Mouse (Mus musculus) stomach, embryonic 14.5 days (tissue): ENCODE data around the gene Ppp1r13b. TPM values are rescaled to one million over a fixed set of nuclear protein-coding genes. Genes with fewer than 3 reads are reported as not detected.

Experiments used
- ATAC-seq: fragments of 200-750 bp; cut with Nextera tagmentation; 2 replicates; pipeline ENCODE4 v1.8.0; 2017; ENCODE audit warnings: low read depth, moderate TSS enrichment; ENCODE audit not compliant: insufficient number of reproducible peaks, insufficient read depth, low FRiP score
- H3K27ac ChIP-seq: fragments of 300-500 bp; sonication (generic); 2 replicates; pipeline ENCODE4 v1.5.1; 2014; ENCODE audit warnings: mild to moderate bottlenecking, low read length, moderate library complexity, mixed read lengths
- H3K27me3 ChIP-seq: fragments of 300-500 bp; sonication (generic); 2 replicates; pipeline ENCODE4 v1.6.1; 2014; ENCODE audit warnings: low read length, control low read depth, mixed read lengths; ENCODE audit not compliant: control insufficient read depth, insufficient read depth
- H3K36me3 ChIP-seq: fragments of 300-500 bp; sonication (generic); 2 replicates; pipeline ENCODE4 v1.6.1; 2014; ENCODE audit warnings: mild to moderate bottlenecking, control low read depth, low read length, moderate library complexity, mixed read lengths; ENCODE audit not compliant: control insufficient read depth, insufficient read depth
- H3K4me1 ChIP-seq: fragments of 300-500 bp; sonication (generic); 2 replicates; pipeline ENCODE4 v1.6.1; 2014; ENCODE audit warnings: low read length, control low read depth, mixed read lengths; ENCODE audit not compliant: control insufficient read depth, insufficient read depth
- H3K4me2 ChIP-seq: fragments of 300-500 bp; sonication (generic); replicated peaks from 2 replicates; pipeline ENCODE4 v1.6.1; 2014; ENCODE audit warnings: low read depth, low read length, control low read depth
- H3K4me3 ChIP-seq: fragments of 300-500 bp; sonication (generic); 2 replicates; pipeline ENCODE4 v1.5.1; 2014; ENCODE audit warnings: low read depth, low read length, control low read depth
- H3K9ac ChIP-seq: fragments of 300-500 bp; sonication (generic); replicated peaks from 2 replicates; pipeline ENCODE4 v1.6.1; 2014; ENCODE audit warnings: low read depth, mild to moderate bottlenecking, control low read depth, low read length, moderate library complexity, mixed read lengths
- H3K9me3 ChIP-seq: fragments of 300-500 bp; sonication (generic); 2 replicates; pipeline ENCODE4 v1.6.1; 2016; ENCODE audit warnings: low read depth, low read length, control low read depth; ENCODE audit not compliant: control insufficient read depth
- WGBS: fragments of 180-500 bp; shearing (Covaris S2); extraction: QIAGEN DNeasy Blood & Tissue Kit; methylation state at CpG from one replicate; pipeline ENCODE4 v1.1.7; 2014; 5-methylcytosine and 5-hydroxymethylcytosine counted together
- polyA plus RNA-seq: library from polyadenylated mRNA; unstranded; fragments of >200 nt; fragmentation: Nextera tagmentation; extraction: Ambion mirVana; gene quantifications from 2 replicates; pipeline ENCODE4 v1.2.1, GENCODE M21; 2014

Ppp1r13b gene
- polyA plus RNA-seq, 1 experiment from 2014 or later: 20.9 TPM

DNA sequence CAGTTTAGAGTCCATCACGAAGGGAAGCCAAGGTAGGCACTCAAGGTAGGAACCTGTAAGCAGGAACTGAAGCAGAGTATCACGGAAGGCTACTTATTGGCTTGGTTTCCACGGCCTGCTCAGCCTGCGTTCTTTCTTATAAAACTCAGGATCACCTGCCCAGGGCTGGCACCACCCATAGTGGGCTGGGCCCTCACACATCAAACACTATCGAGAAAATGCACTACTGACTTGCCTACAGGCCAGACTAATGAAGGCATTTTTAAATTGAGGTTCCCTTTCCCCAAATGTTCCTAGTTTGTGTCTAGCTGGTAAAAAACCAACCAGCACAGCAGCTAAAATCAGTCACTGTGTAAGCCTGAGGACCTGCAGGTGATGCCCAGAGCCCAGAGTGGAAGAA is 8.3 kb downstream of the Ppp1r13b start:
- H3K4me3 ChIP-seq: no peak overlapping the region
- H3K4me1 ChIP-seq: peaks cover 8% of the 10 kb centered on the region
- H3K9me3 ChIP-seq: no peaks in the 10 kb centered on the region
- no peak overlapping the region for H3K27ac ChIP-seq
- H3K36me3 ChIP-seq: no peaks in the 10 kb centered on the region
- 69% methylated on average over 5 of the region's 5 CpGs for WGBS
- H3K4me2 ChIP-seq: no peak overlapping the region
- H3K27me3 ChIP-seq: no peaks in the 10 kb centered on the region
- H3K9ac ChIP-seq: no peak overlapping the region
- ATAC-seq: no peak

GRCm38 (mm10) chr12:111898686-111899085 is 9.2 kb downstream of the Ppp1r13b start:
- Histone ChIP-seq H3K9me3 (no peaks in the 10 kb centered on the region), H3K4me1 (peaks cover 11% of the 10 kb centered on the region), H3K27ac (no peak overlapping the region), H3K36me3 (no peaks in the 10 kb centered on the region), H3K27me3 (no peaks in the 10 kb centered on the region), H3K4me2 (no peak overlapping the region), H3K9ac (no peak overlapping the region), H3K4me3 (no peak overlapping the region)
- ATAC-seq: no peak
- WGBS: 77% methylated on average over 9 of the region's 9 CpGs

DNA sequence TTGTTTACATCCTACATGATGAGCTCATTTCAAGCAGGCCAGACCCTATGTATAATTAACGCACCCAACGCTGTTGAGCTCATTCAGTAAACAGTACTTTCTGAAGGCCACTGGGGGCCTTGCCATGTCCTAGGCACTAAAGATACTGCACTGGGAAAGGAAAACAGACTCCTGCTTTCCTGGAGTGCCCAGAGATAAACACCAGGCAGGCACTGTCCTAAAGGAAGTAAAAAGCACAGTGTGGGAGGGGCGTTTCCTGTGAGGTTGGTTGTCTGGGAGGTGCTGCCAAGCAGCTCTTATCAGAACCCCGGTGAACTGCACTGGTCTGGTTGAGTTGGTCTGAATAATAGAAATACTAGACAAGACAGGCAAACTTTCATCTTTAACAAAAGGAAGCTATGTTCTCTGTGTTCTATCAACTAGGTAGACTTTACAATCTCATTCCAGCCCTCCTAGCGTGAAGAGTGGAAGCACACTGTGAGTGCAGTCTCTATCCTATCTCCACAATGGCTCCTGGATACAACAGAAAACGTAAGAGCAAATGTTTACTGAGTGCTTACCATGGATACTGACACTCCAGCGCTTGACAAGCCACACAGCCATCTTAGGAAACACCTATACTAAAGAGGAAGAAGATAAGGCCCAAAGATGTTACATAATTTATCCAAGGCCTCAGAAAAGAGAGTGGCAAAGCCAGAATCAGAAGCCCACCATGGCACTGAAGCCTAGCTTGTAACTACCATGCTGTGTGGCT is 10.8 kb downstream of the Ppp1r13b start:
- Histone ChIP-seq H3K4me3 (no peak overlapping the region), H3K4me2 (no peak overlapping the region), H3K27ac (no peak overlapping the region), H3K27me3 (no peaks in the 10 kb centered on the region), H3K4me1 (peaks cover 11% of the 10 kb centered on the region), H3K9ac (no peak overlapping the region), H3K9me3 (no peaks in the 10 kb centered on the region), H3K36me3 (no peaks in the 10 kb centered on the region)
- WGBS: 28% methylated on average over 7 of the region's 7 CpGs
- peak; percentile 80 for ATAC-seq

DNA sequence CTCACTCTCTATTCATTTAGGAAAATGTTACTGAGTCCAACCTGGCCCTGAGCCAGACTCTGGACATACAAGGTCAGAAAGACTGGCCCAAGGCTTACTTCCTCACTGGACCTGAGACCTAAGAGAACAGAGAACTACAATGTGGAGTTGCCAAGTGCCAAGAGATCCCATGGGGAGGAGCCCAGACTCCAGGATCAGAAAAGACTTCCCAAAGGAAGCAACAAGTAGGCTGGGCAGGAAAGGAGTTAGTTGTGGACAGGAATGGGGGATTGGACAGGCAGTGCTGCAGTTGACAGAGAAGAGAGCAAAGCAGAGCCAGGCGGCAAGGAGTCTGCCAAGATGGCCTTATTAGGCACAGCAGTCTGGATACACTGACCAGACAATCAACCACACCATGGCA is 13.8 kb downstream of the Ppp1r13b start:
- 52% methylated on average over 1 of the region's 1 CpGs for WGBS
- Histone ChIP-seq H3K27me3 (no peaks in the 10 kb centered on the region), H3K4me1 (peaks cover 11% of the 10 kb centered on the region), H3K4me2 (no peak overlapping the region), H3K4me3 (no peak overlapping the region), H3K36me3 (no peaks in the 10 kb centered on the region), H3K9me3 (no peaks in the 10 kb centered on the region), H3K9ac (no peak overlapping the region), H3K27ac (peak overlapping the region; percentile 39; the same call in 1 of the 2 replicates)
- ATAC-seq: no peak

GRCm38 (mm10) chr12:111892981-111893380 is 14.9 kb downstream of the Ppp1r13b start:
- Histone ChIP-seq H3K27me3 (no peaks in the 10 kb centered on the region), H3K9ac (no peak overlapping the region), H3K27ac (no peak overlapping the region), H3K4me3 (no peak overlapping the region), H3K4me1 (peaks cover 11% of the 10 kb centered on the region), H3K9me3 (no peaks in the 10 kb centered on the region), H3K36me3 (no peaks in the 10 kb centered on the region), H3K4me2 (no peak overlapping the region)
- no peak for ATAC-seq
- 90% methylated on average over 1 of the region's 1 CpGs for WGBS

DNA sequence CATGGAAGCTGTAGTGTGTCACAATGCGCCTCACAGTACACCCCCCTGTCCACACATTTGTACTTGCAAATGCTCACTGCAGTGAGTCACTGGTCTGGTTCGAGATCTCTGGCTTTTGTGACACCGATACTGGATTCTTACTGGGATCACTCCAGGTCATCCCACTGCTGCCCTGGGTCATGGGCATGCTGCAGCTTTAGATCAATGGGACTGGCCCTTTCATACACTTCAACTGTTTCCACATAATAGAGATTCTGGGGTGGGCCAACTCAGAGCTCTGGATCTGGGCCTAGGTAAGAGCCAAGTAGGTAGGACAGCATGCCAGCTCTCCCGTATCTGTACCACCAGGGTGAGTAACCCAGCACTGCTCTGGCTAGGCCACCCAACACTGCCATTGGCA is 16.1 kb downstream of the Ppp1r13b start:
- ATAC-seq: no peak
- Histone ChIP-seq H3K4me3 (no peak overlapping the region), H3K9me3 (no peaks in the 10 kb centered on the region), H3K4me2 (no peak overlapping the region), H3K27ac (no peak overlapping the region), H3K4me1 (peaks cover 7% of the 10 kb centered on the region; the same call in 1 of the 2 replicates), H3K9ac (no peak overlapping the region), H3K36me3 (no peaks in the 10 kb centered on the region), H3K27me3 (no peaks in the 10 kb centered on the region)
- WGBS: 91% methylated on average over 4 of the region's 4 CpGs

- ATAC-seq: no peak
- WGBS: 87% methylated on average over 3 of the region's 3 CpGs
- Histone ChIP-seq H3K9me3 (no peaks in the 10 kb centered on the region), H3K4me1 (peaks cover 2% of the 10 kb centered on the region; the same call in 1 of the 2 replicates), H3K4me3 (no peak overlapping the region), H3K27me3 (no peaks in the 10 kb centered on the region), H3K36me3 (no peaks in the 10 kb centered on the region), H3K9ac (no peak overlapping the region), H3K27ac (no peak overlapping the region), H3K4me2 (no peak overlapping the region)
Observed at GRCm38 (mm10) chr12:111889251-111889650, 18.7 kb downstream of the Ppp1r13b start.

DNA sequence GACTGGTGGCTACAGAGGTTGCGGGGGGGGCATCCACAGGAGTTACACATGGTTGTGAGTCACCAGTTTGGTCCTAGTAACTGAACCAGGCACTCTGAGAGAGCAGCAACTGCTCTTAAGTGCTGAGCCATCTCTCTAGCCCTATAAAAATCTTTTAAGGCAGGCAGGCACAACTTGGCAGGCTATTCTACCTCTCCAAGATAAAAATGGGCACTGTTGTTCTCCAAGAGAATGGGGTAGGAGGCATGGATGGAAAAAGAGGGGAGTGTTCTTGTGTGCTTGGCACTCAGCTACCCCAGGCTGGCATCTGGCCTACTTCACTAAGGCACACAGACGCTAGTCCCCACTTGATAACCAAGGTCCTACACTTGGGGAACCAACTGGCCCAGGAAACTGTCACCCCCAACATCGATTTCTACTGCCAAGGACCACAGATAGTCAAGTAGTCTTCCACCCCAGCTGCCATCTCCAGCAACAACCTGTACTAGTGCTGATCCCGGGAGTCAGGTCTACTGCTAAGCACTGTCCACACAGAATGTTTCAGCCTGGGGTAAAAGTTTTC is 19.5 kb downstream of the Ppp1r13b start:
- Histone ChIP-seq H3K4me1 (no peaks in the 10 kb centered on the region), H3K4me2 (no peak overlapping the region), H3K4me3 (no peak overlapping the region), H3K36me3 (no peaks in the 10 kb centered on the region), H3K9me3 (no peaks in the 10 kb centered on the region), H3K9ac (no peak overlapping the region), H3K27ac (no peak overlapping the region), H3K27me3 (no peaks in the 10 kb centered on the region)
- no peak for ATAC-seq
- 94% methylated on average over 4 of the region's 4 CpGs for WGBS
